Mouse (Mus musculus): ENCODE results near the gene Nfya. TPM values are rescaled to one million over a fixed set of nuclear protein-coding genes. Genes with fewer than 3 reads are reported as not detected.

Gene Nfya
- polyA plus RNA-seq, 1 experiment from 2014 or later, result 18.7 TPM

GRCm38 (mm10) chr17:48350681-48351193 is 59.0 kb downstream of the Nfya start:
- H3K36me3 ChIP-seq (ENCODE audit: control insufficient read depth, insufficient read depth, low read length), result no peaks in the 10 kb centered on the region
- no peak for ATAC-seq (replicated peaks; ENCODE audit: low FRiP score)
- no peak overlapping the region for H3K9ac ChIP-seq (ENCODE audit: low read depth, low read length)
- no peak overlapping the region for H3K4me3 ChIP-seq (ENCODE audit: low read depth, low read length)
- no peaks in the 10 kb centered on the region for H3K9me3 ChIP-seq (ENCODE audit: control insufficient read depth, low read length)
- no peaks in the 10 kb centered on the region for H3K4me1 ChIP-seq (replicated peaks; ENCODE audit: control insufficient read depth, insufficient read depth, low read length)
- no peaks in the 10 kb centered on the region for H3K27me3 ChIP-seq (replicated peaks; ENCODE audit: control insufficient read depth, insufficient read depth, low read length)
- 70% methylated on average over 5 of the region's 5 CpGs for WGBS
- no peak for DNase-seq (ENCODE audit: low spot score)
- no peak overlapping the region for H3K4me2 ChIP-seq
- H3K27ac ChIP-seq (ENCODE audit: low read depth, low read length), result no peak overlapping the region

GRCm38 (mm10) chr17:48347287-48347686 is 62.4 kb downstream of the Nfya start:
- Histone ChIP-seq H3K4me3 (ENCODE audit: low read depth, low read length) (no peak overlapping the region), H3K36me3 (ENCODE audit: control insufficient read depth, insufficient read depth, low read length) (no peaks in the 10 kb centered on the region), H3K4me2 (no peak overlapping the region), H3K4me1 (replicated peaks; ENCODE audit: control insufficient read depth, insufficient read depth, low read length) (no peaks in the 10 kb centered on the region; the same call in 1 of the 2 replicates), H3K27me3 (replicated peaks; ENCODE audit: control insufficient read depth, insufficient read depth, low read length) (no peaks in the 10 kb centered on the region), H3K9ac (ENCODE audit: low read depth, low read length) (no peak overlapping the region), H3K9me3 (ENCODE audit: control insufficient read depth, low read length) (no peaks in the 10 kb centered on the region), H3K27ac (ENCODE audit: low read depth, low read length) (no peak overlapping the region)
- ATAC-seq (replicated peaks; ENCODE audit: low FRiP score) (no peak), DNase-seq (ENCODE audit: low spot score) (no peak)
- WGBS, result 53% methylated on average over 2 of the region's 2 CpGs

- H3K36me3 ChIP-seq (ENCODE audit: control insufficient read depth, insufficient read depth, low read length), result no peaks in the 10 kb centered on the region
- H3K4me1 ChIP-seq (replicated peaks; ENCODE audit: control insufficient read depth, insufficient read depth, low read length), result no peaks in the 10 kb centered on the region; the same call in 1 of the 2 replicates
- ATAC-seq (replicated peaks; ENCODE audit: low FRiP score) (no peak), DNase-seq (ENCODE audit: low spot score) (no peak)
- no peaks in the 10 kb centered on the region for H3K9me3 ChIP-seq (ENCODE audit: control insufficient read depth, low read length)
- H3K9ac ChIP-seq (ENCODE audit: low read depth, low read length), result no peak overlapping the region
- 61% methylated on average over 4 of the region's 4 CpGs for WGBS
- H3K27ac ChIP-seq (ENCODE audit: low read depth, low read length), result no peak overlapping the region
- H3K4me3 ChIP-seq (ENCODE audit: low read depth, low read length), result no peak overlapping the region
- H3K4me2 ChIP-seq, result no peak overlapping the region
- no peaks in the 10 kb centered on the region for H3K27me3 ChIP-seq (replicated peaks; ENCODE audit: control insufficient read depth, insufficient read depth, low read length)
These were observed 62.9 kb downstream of the Nfya start for GRCm38 (mm10) chr17:48346834-48347233.

- H3K36me3 ChIP-seq (ENCODE audit: control insufficient read depth, insufficient read depth, low read length), result no peaks in the 10 kb centered on the region
- H3K4me1 ChIP-seq (replicated peaks; ENCODE audit: control insufficient read depth, insufficient read depth, low read length), result no peaks in the 10 kb centered on the region; the same call in none of the 2 replicates
- 62% methylated on average over 5 of the region's 5 CpGs for WGBS
- DNase-seq (ENCODE audit: low spot score), result no peak
- no peaks in the 10 kb centered on the region for H3K9me3 ChIP-seq (ENCODE audit: control insufficient read depth, low read length)
- H3K9ac ChIP-seq (ENCODE audit: low read depth, low read length), result no peak within 1 kb of the TSS
- ATAC-seq (replicated peaks; ENCODE audit: low FRiP score), result no peak
- no peaks in the 10 kb centered on the region for H3K27me3 ChIP-seq (replicated peaks; ENCODE audit: control insufficient read depth, insufficient read depth, low read length)
- no peak within 1 kb of the TSS for H3K27ac ChIP-seq (ENCODE audit: low read depth, low read length)
- H3K4me2 ChIP-seq, result no peak within 1 kb of the TSS
- H3K4me3 ChIP-seq (ENCODE audit: low read depth, low read length), result no peak within 1 kb of the TSS
These were observed 63.5 kb downstream of the Nfya start, which contains the start of gene Trem2 for GRCm38 (mm10) chr17:48346231-48346630. Gene Trem2, plus strand, starts transcription at chr17:48346401.

GRCm38 (mm10) chr17:48345824-48346223 is 63.9 kb downstream of the Nfya start:
- no peaks in the 10 kb centered on the region for H3K27me3 ChIP-seq (replicated peaks; ENCODE audit: control insufficient read depth, insufficient read depth, low read length)
- no peak overlapping the region for H3K9ac ChIP-seq (ENCODE audit: low read depth, low read length)

GRCm38 (mm10) chr17:48343065-48343464 is 66.6 kb downstream of the Nfya start:
- H3K9ac ChIP-seq (ENCODE audit: low read depth, low read length), result no peak overlapping the region
- no peak overlapping the region for H3K4me3 ChIP-seq (ENCODE audit: low read depth, low read length)
- no peaks in the 10 kb centered on the region for H3K36me3 ChIP-seq (ENCODE audit: control insufficient read depth, insufficient read depth, low read length)
- H3K27me3 ChIP-seq (replicated peaks; ENCODE audit: control insufficient read depth, insufficient read depth, low read length), result no peaks in the 10 kb centered on the region
- no peaks in the 10 kb centered on the region for H3K9me3 ChIP-seq (ENCODE audit: control insufficient read depth, low read length)
- DNase-seq (ENCODE audit: low spot score) (no peak), ATAC-seq (replicated peaks; ENCODE audit: low FRiP score) (no peak)
- H3K4me1 ChIP-seq (replicated peaks; ENCODE audit: control insufficient read depth, insufficient read depth, low read length), result no peaks in the 10 kb centered on the region; the same call in none of the 2 replicates
- no peak overlapping the region for H3K4me2 ChIP-seq
- no peak overlapping the region for H3K27ac ChIP-seq (ENCODE audit: low read depth, low read length)
- 69% methylated on average over 2 of the region's 2 CpGs for WGBS

More at GRCm38 (mm10) chr17:48345824-48346223, 63.9 kb downstream of the Nfya start:
- Histone ChIP-seq H3K9me3 (ENCODE audit: control insufficient read depth, low read length) (no peaks in the 10 kb centered on the region), H3K4me2 (no peak overlapping the region), H3K4me3 (ENCODE audit: low read depth, low read length) (no peak overlapping the region), H3K36me3 (ENCODE audit: control insufficient read depth, insufficient read depth, low read length) (no peaks in the 10 kb centered on the region), H3K4me1 (replicated peaks; ENCODE audit: control insufficient read depth, insufficient read depth, low read length) (no peaks in the 10 kb centered on the region; the same call in none of the 2 replicates), H3K27ac (ENCODE audit: low read depth, low read length) (no peak overlapping the region)
- WGBS, result 63% methylated on average over 4 of the region's 4 CpGs
- no peak for DNase-seq (ENCODE audit: low spot score)
- no peak for ATAC-seq (replicated peaks; ENCODE audit: low FRiP score)

GRCm38 (mm10) chr17:48341947-48342346 is 67.8 kb downstream of the Nfya start:
- ATAC-seq (replicated peaks; ENCODE audit: low FRiP score) (peak; percentile 63), DNase-seq (ENCODE audit: low spot score) (no peak)
- Histone ChIP-seq H3K9ac (ENCODE audit: low read depth, low read length) (no peak overlapping the region), H3K27ac (ENCODE audit: low read depth, low read length) (peak overlapping the region; percentile 44; the same call in 1 of the 2 replicates), H3K9me3 (ENCODE audit: control insufficient read depth, low read length) (no peaks in the 10 kb centered on the region), H3K36me3 (ENCODE audit: control insufficient read depth, insufficient read depth, low read length) (no peaks in the 10 kb centered on the region), H3K27me3 (replicated peaks; ENCODE audit: control insufficient read depth, insufficient read depth, low read length) (no peaks in the 10 kb centered on the region), H3K4me1 (replicated peaks; ENCODE audit: control insufficient read depth, insufficient read depth, low read length) (no peaks in the 10 kb centered on the region; the same call in none of the 2 replicates), H3K4me3 (ENCODE audit: low read depth, low read length) (no peak overlapping the region), H3K4me2 (no peak overlapping the region)
- 37% methylated on average over 3 of the region's 3 CpGs for WGBS

- no peak overlapping the region for H3K27ac ChIP-seq (ENCODE audit: low read depth, low read length)
- H3K4me1 ChIP-seq (replicated peaks; ENCODE audit: control insufficient read depth, insufficient read depth, low read length), result no peaks in the 10 kb centered on the region; the same call in none of the 2 replicates
- H3K4me2 ChIP-seq, result no peak overlapping the region
- DNase-seq (ENCODE audit: low spot score) (no peak), ATAC-seq (replicated peaks; ENCODE audit: low FRiP score) (no peak)
- no peak overlapping the region for H3K4me3 ChIP-seq (ENCODE audit: low read depth, low read length)
- no peaks in the 10 kb centered on the region for H3K9me3 ChIP-seq (ENCODE audit: control insufficient read depth, low read length)
- 93% methylated on average over 1 of the region's 1 CpGs for whole genome bisulfite sequencing
- H3K36me3 ChIP-seq (ENCODE audit: control insufficient read depth, insufficient read depth, low read length), result no peaks in the 10 kb centered on the region
- H3K9ac ChIP-seq (ENCODE audit: low read depth, low read length), result no peak overlapping the region
- H3K27me3 ChIP-seq (replicated peaks; ENCODE audit: control insufficient read depth, insufficient read depth, low read length), result no peaks in the 10 kb centered on the region
These were observed 69.4 kb downstream of the Nfya start for GRCm38 (mm10) chr17:48340267-48340666.

Data from liver, embryonic 11.5 days (tissue).